ENCODE assay signal across 11 mouse cellular contexts in genomic region chr10:5800490-5800889, GRCm38 (mm10). TPM values are rescaled to one million over a fixed set of nuclear protein-coding genes. Genes with fewer than 3 reads are reported as not detected.
DNase-seq lines count a peak whose midpoint lies in the region; ATAC-seq and TF ChIP-seq lines count a peak whose summit lies in the region.
"Had no signal": no experiment of that assay in that cellular context is flagged by ENCODE, and none has a peak within 500 bp of the region (broad histone marks: within the 10 kb centered on the region; RNA-seq: fewer than 3 reads in every experiment).

No protein-coding gene starts in this region.

- no peak for TF ChIP-seq POLR2A in kidney, adult 2 months (IDR thresholded peaks at IDR 0.05; ENCODE audit: low read depth, low read length)

- no peak overlapping the region for H3K4me3 ChIP-seq in kidney, adult 2 months (ENCODE audit: insufficient read depth, low read depth, low read length)
- H3K4me3 ChIP-seq: forebrain, embryonic 13.5 days had no signal

- DNase-seq in embryo, embryonic 10.5 days (ENCODE audit: low spot score): peak; percentile 48
- no peak for DNase-seq in embryo, embryonic 9.5 days (ENCODE audit: extremely low spot score)
- peak; percentile 54 for DNase-seq in kidney, adult 2 months
- DNase-seq in kidney, postnatal 10 days: no peak
- DNase-seq in 416B (ENCODE audit: low read depth): peak; percentile 75
- peak; percentile 73 for DNase-seq in induced T-regulatory cell, adult 2 months (ENCODE audit: low read depth)
- no peak for DNase-seq in cerebellum, adult 18-20 months
- DNase-seq: adrenal gland, postnatal 14 days had no signal

- H3K4me1 ChIP-seq in kidney, adult 2 months (ENCODE audit: control insufficient read depth, insufficient read depth, low read length): no peaks in the 10 kb centered on the region

- peaks cover 5% of the 10 kb centered on the region for H3K36me3 ChIP-seq in kidney, adult 2 months (ENCODE audit: control insufficient read depth, insufficient read depth, low read length)

- H3K27ac ChIP-seq in kidney, adult 2 months (ENCODE audit: insufficient read depth, low read depth, low read length): no peak overlapping the region
- H3K27ac ChIP-seq: forebrain, embryonic 13.5 days; hindbrain, embryonic 14.5 days had no signal

- ATAC-seq in granulocyte monocyte progenitor cell, adult 5-6 weeks (replicated peaks; ENCODE audit: poor library complexity, severe bottlenecking): no peak
- ATAC-seq: forebrain, embryonic 13.5 days had no signal

- TF ChIP-seq CTCF in kidney, adult 2 months (conservative IDR thresholded peaks at IDR 0.05; ENCODE audit: insufficient read depth, insufficient read length, low read depth, low read length): no peak

- no peaks in the 10 kb centered on the region for H3K27me3 ChIP-seq in kidney, adult 2 months (replicated peaks; ENCODE audit: control insufficient read depth, insufficient read depth, low read length)
- H3K27me3 ChIP-seq: forebrain, embryonic 13.5 days had no signal

- WGBS in kidney, adult 2 months: 89% methylated on average over 1 of the region's 1 CpGs

RNA-seq across cellular contexts. Expression of gene Fbxo5, which starts 4.9 kb away (rescaled TPM):
- polyA plus RNA-seq in kidney, adult 2 months (2012; rRNA removed): 0.64 and 1.1 TPM in 2 replicates
- total RNA-seq in granulocyte monocyte progenitor cell, adult 5-6 weeks (2014; fragmentation: Nextera tagmentation): 29.8 and 59.8 TPM in 2 replicates
- 49.0 and 57.4 TPM in 2 replicates for total RNA-seq in granulocyte monocyte progenitor cell, adult 5-6 weeks (2017)

RNA-seq across cellular contexts. Expression of gene Mtrf1l, which starts 23.2 kb away (rescaled TPM):
- polyA plus RNA-seq in kidney, adult 2 months (2012; rRNA removed): 1.7 and 2.4 TPM in 2 replicates
- 8.7 and 18.6 TPM in 2 replicates for total RNA-seq in granulocyte monocyte progenitor cell, adult 5-6 weeks (2014; fragmentation: Nextera tagmentation)
- total RNA-seq in granulocyte monocyte progenitor cell, adult 5-6 weeks (2017): 33.5 and 34.2 TPM in 2 replicates

Comparison
In these comparisons a context has a peak if more than half of its experiments do, and no peak if none do; other contexts are left out.
1. DNase-seq: peak in embryo, embryonic 10.5 days (single experiment), kidney, adult 2 months (single experiment), 416B (single experiment) and induced T-regulatory cell, adult 2 months (single experiment); none in embryo, embryonic 9.5 days (single experiment), kidney, postnatal 10 days (single experiment) and cerebellum, adult 18-20 months (0 of 2).